Mouse (Mus musculus): Measurements from ENCODE around the gene Hnrnph3.
"Not testable (repeated sequence)": the region's sequence is repeated elsewhere in the genome, so short reads cannot be mapped to it uniquely, and the experiment has no call there.

Hnrnph3 gene

GRCm38 (mm10) chr10:63023749-63024579, at the start of gene Hnrnph3, which contains the start of gene Pbld2:
Gene Hnrnph3, minus strand, starts transcription at chr10:63024217.
Gene Pbld2, plus strand, starts transcription at chr10:63024315.
- peak; percentile 96 for DNase-seq (ENCODE audit: extremely low read depth, insufficient read length, low spot score)

GRCm38 (mm10) chr10:63065988-63066387, 42.0 kb upstream of the Hnrnph3 start:
- DNase-seq (ENCODE audit: extremely low read depth, insufficient read length, low spot score) = peak; percentile 13

- no peak for DNase-seq (ENCODE audit: extremely low read depth, insufficient read length, low spot score)
Measured at GRCm38 (mm10) chr10:63065561-63065960, 41.5 kb upstream of the Hnrnph3 start.

GRCm38 (mm10) chr10:63064516-63064915, 40.5 kb upstream of the Hnrnph3 start:
- DNase-seq (ENCODE audit: extremely low read depth, insufficient read length, low spot score) = no peak

GRCm38 (mm10) chr10:63063365-63063764, 39.3 kb upstream of the Hnrnph3 start:
- DNase-seq (ENCODE audit: extremely low read depth, insufficient read length, low spot score) = no peak

- DNase-seq (ENCODE audit: extremely low read depth, insufficient read length, low spot score) = no peak
Measured at GRCm38 (mm10) chr10:63062696-63063095, 38.7 kb upstream of the Hnrnph3 start.

GRCm38 (mm10) chr10:63061266-63061665, 37.2 kb upstream of the Hnrnph3 start:
- DNase-seq (ENCODE audit: extremely low read depth, insufficient read length, low spot score) = no peak

GRCm38 (mm10) chr10:63060406-63060805, 36.4 kb upstream of the Hnrnph3 start:
- no peak for DNase-seq (ENCODE audit: extremely low read depth, insufficient read length, low spot score)

- no peak for DNase-seq (ENCODE audit: extremely low read depth, insufficient read length, low spot score)
Measured at GRCm38 (mm10) chr10:63059862-63060261, 35.8 kb upstream of the Hnrnph3 start, which contains the start of gene Pbld1. Gene Pbld1, plus strand, starts transcription at chr10:63060162.

- no peak for DNase-seq (ENCODE audit: extremely low read depth, insufficient read length, low spot score)
Measured at GRCm38 (mm10) chr10:63056966-63057750, 33.1 kb upstream of the Hnrnph3 start.

GRCm38 (mm10) chr10:63054586-63054985, 30.6 kb upstream of the Hnrnph3 start:
- DNase-seq (ENCODE audit: extremely low read depth, insufficient read length, low spot score) = no peak

GRCm38 (mm10) chr10:63054071-63054470, 30.1 kb upstream of the Hnrnph3 start:
- not testable (repeated sequence) for DNase-seq (ENCODE audit: extremely low read depth, insufficient read length, low spot score)

GRCm38 (mm10) chr10:63053007-63053406, 29.0 kb upstream of the Hnrnph3 start:
- no peak for DNase-seq (ENCODE audit: extremely low read depth, insufficient read length, low spot score)

- DNase-seq (ENCODE audit: extremely low read depth, insufficient read length, low spot score) = no peak
Measured at GRCm38 (mm10) chr10:63052011-63052410, 28.0 kb upstream of the Hnrnph3 start.

- peak; percentile 13 for DNase-seq (ENCODE audit: extremely low read depth, insufficient read length, low spot score)
Measured at GRCm38 (mm10) chr10:63051267-63051666, 27.2 kb upstream of the Hnrnph3 start.

GRCm38 (mm10) chr10:63049106-63049505, 25.1 kb upstream of the Hnrnph3 start:
- no peak for DNase-seq (ENCODE audit: extremely low read depth, insufficient read length, low spot score)

GRCm38 (mm10) chr10:63047751-63048150, 23.7 kb upstream of the Hnrnph3 start:
- DNase-seq (ENCODE audit: extremely low read depth, insufficient read length, low spot score) = no peak

GRCm38 (mm10) chr10:63043154-63043553, 19.1 kb upstream of the Hnrnph3 start:
- no peak for DNase-seq (ENCODE audit: extremely low read depth, insufficient read length, low spot score)

GRCm38 (mm10) chr10:63039867-63040628, 16.0 kb upstream of the Hnrnph3 start:
- DNase-seq (ENCODE audit: extremely low read depth, insufficient read length, low spot score) = no peak

GRCm38 (mm10) chr10:63038571-63039320, 14.7 kb upstream of the Hnrnph3 start:
- DNase-seq (ENCODE audit: extremely low read depth, insufficient read length, low spot score) = no peak
